Mouse (Mus musculus): Measurements from ENCODE around the gene Gcc2. TPM values are rescaled to one million over a fixed set of nuclear protein-coding genes. Genes with fewer than 3 reads are reported as not detected.
A peak's percentile ranks its signal among the peaks of the same experiment; 100 is the strongest.
"Not testable (repeated sequence)": the region's sequence is repeated elsewhere in the genome, so short reads cannot be mapped to it uniquely, and the experiment has no call there.

Gene Gcc2
- polyA plus RNA-seq, 1 experiment from 2014 or later: 62.7 TPM

- ATAC-seq (ENCODE audit: low FRiP score); H3K36me3 ChIP-seq (replicated peaks): not testable (repeated sequence)
- 93% methylated on average over 2 of the region's 2 CpGs for WGBS
Observed at GRCm38 (mm10) chr10:58221571-58221970, 33.7 kb upstream of the Gcc2 start.

GRCm38 (mm10) chr10:58223161-58223560, 32.1 kb upstream of the Gcc2 start:
- H3K4me3 ChIP-seq (replicated peaks); H3K9me3 ChIP-seq; H3K36me3 ChIP-seq (replicated peaks); ATAC-seq (ENCODE audit: low FRiP score); H3K4me2 ChIP-seq; H3K9ac ChIP-seq; H3K27ac ChIP-seq; H3K4me1 ChIP-seq; H3K27me3 ChIP-seq: not testable (repeated sequence)
- 84% methylated on average over 4 of the region's 6 CpGs for WGBS

More at GRCm38 (mm10) chr10:58221571-58221970, 33.7 kb upstream of the Gcc2 start:
- not testable (repeated sequence) for H3K4me1 ChIP-seq; H3K27ac ChIP-seq; H3K9ac ChIP-seq; H3K4me2 ChIP-seq; H3K27me3 ChIP-seq; H3K4me3 ChIP-seq (replicated peaks); H3K9me3 ChIP-seq

- not testable (repeated sequence) for ATAC-seq (ENCODE audit: low FRiP score); H3K4me1 ChIP-seq; H3K27ac ChIP-seq; H3K27me3 ChIP-seq; H3K4me3 ChIP-seq (replicated peaks); H3K4me2 ChIP-seq; H3K9me3 ChIP-seq; H3K9ac ChIP-seq; H3K36me3 ChIP-seq (replicated peaks)
- 86% methylated on average over 31 of the region's 31 CpGs for WGBS
Observed at GRCm38 (mm10) chr10:58223972-58224805, 31.1 kb upstream of the Gcc2 start.

GRCm38 (mm10) chr10:58224827-58225785, 30.2 kb upstream of the Gcc2 start, which contains the start of gene AW822073:
AW822073 (minus strand) TSS chr10:58224930.
- WGBS: 88% methylated on average over 18 of the region's 18 CpGs
- H3K9me3 ChIP-seq; H3K4me3 ChIP-seq (replicated peaks); H3K4me2 ChIP-seq; H3K27ac ChIP-seq; H3K27me3 ChIP-seq; H3K9ac ChIP-seq; ATAC-seq (ENCODE audit: low FRiP score); H3K4me1 ChIP-seq; H3K36me3 ChIP-seq (replicated peaks): not testable (repeated sequence)

GRCm38 (mm10) chr10:58226357-58226756, 28.9 kb upstream of the Gcc2 start:
- not testable (repeated sequence) for H3K4me3 ChIP-seq (replicated peaks); H3K4me1 ChIP-seq; H3K27ac ChIP-seq; H3K36me3 ChIP-seq (replicated peaks); H3K4me2 ChIP-seq; H3K9me3 ChIP-seq; H3K27me3 ChIP-seq; ATAC-seq (ENCODE audit: low FRiP score); H3K9ac ChIP-seq
- WGBS: 78% methylated on average over 4 of the region's 4 CpGs

- H3K27me3 ChIP-seq; ATAC-seq (ENCODE audit: low FRiP score); H3K4me1 ChIP-seq; H3K36me3 ChIP-seq (replicated peaks); H3K4me3 ChIP-seq (replicated peaks); H3K9ac ChIP-seq; H3K27ac ChIP-seq; H3K4me2 ChIP-seq: not testable (repeated sequence)
- WGBS: 84% methylated on average over 2 of the region's 6 CpGs
- peaks cover 19% of the 10 kb centered on the region for H3K9me3 ChIP-seq
Observed at GRCm38 (mm10) chr10:58227798-58228197, 27.5 kb upstream of the Gcc2 start.

GRCm38 (mm10) chr10:58230021-58230420, 25.3 kb upstream of the Gcc2 start:
- peaks cover 19% of the 10 kb centered on the region for H3K9me3 ChIP-seq
- H3K27me3 ChIP-seq; H3K4me2 ChIP-seq; ATAC-seq (ENCODE audit: low FRiP score); H3K27ac ChIP-seq; H3K4me1 ChIP-seq; H3K36me3 ChIP-seq (replicated peaks); H3K4me3 ChIP-seq (replicated peaks); H3K9ac ChIP-seq: not testable (repeated sequence)
- WGBS: 57% methylated on average over 3 of the region's 3 CpGs

GRCm38 (mm10) chr10:58231088-58231487, 24.2 kb upstream of the Gcc2 start:
- not testable (repeated sequence) for H3K4me3 ChIP-seq (replicated peaks); H3K36me3 ChIP-seq (replicated peaks); H3K27ac ChIP-seq; H3K27me3 ChIP-seq; H3K4me2 ChIP-seq; H3K9ac ChIP-seq; H3K4me1 ChIP-seq
- WGBS: 84% methylated on average over 5 of the region's 7 CpGs
- peaks cover 19% of the 10 kb centered on the region for H3K9me3 ChIP-seq
- peak; percentile 47 for ATAC-seq (ENCODE audit: low FRiP score)

GRCm38 (mm10) chr10:58231779-58232640, 23.3 kb upstream of the Gcc2 start:
- not testable (repeated sequence) for H3K27ac ChIP-seq; H3K4me2 ChIP-seq; H3K4me1 ChIP-seq; H3K9ac ChIP-seq; H3K27me3 ChIP-seq; H3K36me3 ChIP-seq (replicated peaks); H3K4me3 ChIP-seq (replicated peaks)
- peaks cover 16% of the 10 kb centered on the region for H3K9me3 ChIP-seq
- 89% methylated on average over 35 of the region's 35 CpGs for WGBS
- peak; percentile 84 for ATAC-seq (ENCODE audit: low FRiP score)

GRCm38 (mm10) chr10:58232641-58232969, 22.7 kb upstream of the Gcc2 start, which contains the start of gene Duxf3:
Duxf3 (minus strand) TSS chr10:58232675.
- not testable (repeated sequence) for H3K36me3 ChIP-seq (replicated peaks); H3K27me3 ChIP-seq
- ATAC-seq (ENCODE audit: low FRiP score): peak; percentile 53

GRCm38 (mm10) chr10:58233054-58233739, 22.1 kb upstream of the Gcc2 start:
- not testable (repeated sequence) for H3K27ac ChIP-seq

More at GRCm38 (mm10) chr10:58232641-58232969, 22.7 kb upstream of the Gcc2 start, which contains the start of gene Duxf3:
- H3K4me1 ChIP-seq; H3K27ac ChIP-seq; H3K9ac ChIP-seq; H3K4me3 ChIP-seq (replicated peaks); H3K4me2 ChIP-seq: not testable (repeated sequence)
- WGBS: 82% methylated on average over 5 of the region's 8 CpGs
- peaks cover 17% of the 10 kb centered on the region for H3K9me3 ChIP-seq

More at GRCm38 (mm10) chr10:58233054-58233739, 22.1 kb upstream of the Gcc2 start:
- H3K4me2 ChIP-seq; H3K9ac ChIP-seq; H3K36me3 ChIP-seq (replicated peaks); H3K27me3 ChIP-seq; H3K4me3 ChIP-seq (replicated peaks); H3K4me1 ChIP-seq: not testable (repeated sequence)
- WGBS: 76% methylated on average over 10 of the region's 10 CpGs
- H3K9me3 ChIP-seq: peaks cover 18% of the 10 kb centered on the region
- peak; percentile 51 for ATAC-seq (ENCODE audit: low FRiP score)

Data from forebrain, embryonic 12.5 days (tissue).